Mouse (Mus musculus) lung, postnatal 0 days (tissue): ENCODE measurements at regions not wholly inside any gene's neighbourhood (a gene's known extent, or its start where the extent isn't known, plus 50 kb on each side); places are given as distances from the start of the nearest gene placed in this dataset.

Experiments used
- CTCF ChIP-seq: IDR thresholded peaks from 2 replicates; pipeline ENCODE4 v1.5.1; 2016; ENCODE audit warnings: antibody characterized with exemption, mild to moderate bottlenecking
- EP300 ChIP-seq: IDR thresholded peaks from 2 replicates; pipeline ENCODE4 v1.6.1; 2016; ENCODE audit warnings: antibody characterized with exemption, mild to moderate bottlenecking, control low read depth

DNA sequence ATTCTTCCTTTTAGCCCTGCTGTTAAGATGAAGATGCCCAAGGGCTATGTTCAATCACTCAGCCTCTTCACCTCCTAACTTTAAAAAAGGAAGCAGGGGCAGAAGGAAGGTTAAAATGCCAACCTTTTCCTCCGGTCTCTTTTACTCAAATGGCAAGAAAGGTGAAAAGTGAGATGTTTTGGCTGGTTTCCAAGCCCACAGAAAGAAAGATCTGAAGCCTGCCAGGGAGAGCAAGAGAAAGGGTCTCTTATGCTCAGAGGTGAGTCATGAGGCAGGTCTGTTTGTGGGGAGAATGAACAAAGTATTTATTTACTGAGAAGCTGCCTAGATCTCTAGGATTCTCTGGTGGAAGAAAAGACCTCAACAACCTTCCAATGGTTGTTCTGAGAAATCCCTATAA is 162.1 kb upstream of the Kirrel3 start:
- TF ChIP-seq CTCF, result no peak
- no peak for TF ChIP-seq EP300
